Mouse (Mus musculus) urinary bladder, adult 18-20 months (tissue): ENCODE data around the gene Pik3r1.

Source experiments
- DNase-seq, 2 experiments: peaks; one replicate each; pipeline ENCODE4 v3.0.0; 2022; ENCODE audit warnings: low spot score in 2 of 2, mixed read lengths in 2 of 2

The Pik3r1 gene

GRCm38 (mm10) chr13:101738769-101739168 is 29.2 kb downstream of the Pik3r1 start:
- no peak for DNase-seq

GRCm38 (mm10) chr13:101736521-101737387 is 31.3 kb downstream of the Pik3r1 start:
- DNase-seq, result no peak

- DNase-seq, result no peak
These were observed 32.5 kb downstream of the Pik3r1 start for GRCm38 (mm10) chr13:101735364-101736120.

- no peak for DNase-seq
These were observed 33.8 kb downstream of the Pik3r1 start for GRCm38 (mm10) chr13:101734227-101734626.

- DNase-seq, result no peak
These were observed 35.3 kb downstream of the Pik3r1 start for GRCm38 (mm10) chr13:101732675-101733074.

- DNase-seq, result no peak
These were observed 36.2 kb downstream of the Pik3r1 start for GRCm38 (mm10) chr13:101731777-101732176.

- no peak for DNase-seq
These were observed 37.7 kb downstream of the Pik3r1 start for GRCm38 (mm10) chr13:101730351-101730750.

- DNase-seq, result no peak
These were observed 38.6 kb downstream of the Pik3r1 start for GRCm38 (mm10) chr13:101729248-101730055.

- DNase-seq, result no peak
These were observed 39.2 kb downstream of the Pik3r1 start for GRCm38 (mm10) chr13:101728816-101729215.

GRCm38 (mm10) chr13:101728300-101728699 is 39.7 kb downstream of the Pik3r1 start:
- DNase-seq, result no peak

- no peak for DNase-seq
These were observed 40.2 kb downstream of the Pik3r1 start for GRCm38 (mm10) chr13:101727837-101728236.

GRCm38 (mm10) chr13:101726922-101727321 is 41.1 kb downstream of the Pik3r1 start:
- DNase-seq, result no peak

- no peak for DNase-seq
These were observed 46.0 kb downstream of the Pik3r1 start for GRCm38 (mm10) chr13:101721901-101722595.

GRCm38 (mm10) chr13:101721154-101721553 is 46.9 kb downstream of the Pik3r1 start:
- no peak for DNase-seq

GRCm38 (mm10) chr13:101719312-101719870 is 48.6 kb downstream of the Pik3r1 start:
- peak; percentile 56 to 68 for DNase-seq

- DNase-seq, result no peak
These were observed 49.3 kb downstream of the Pik3r1 start for GRCm38 (mm10) chr13:101718744-101719143.

- DNase-seq, result no peak
These were observed 50.2 kb downstream of the Pik3r1 start for GRCm38 (mm10) chr13:101717836-101718235.

GRCm38 (mm10) chr13:101713429-101714088 is 54.5 kb downstream of the Pik3r1 start:
- DNase-seq, result no peak

- DNase-seq, result no peak
These were observed 55.1 kb downstream of the Pik3r1 start for GRCm38 (mm10) chr13:101712720-101713428.

- peak in 1 of 2 experiments; percentile 45 for DNase-seq
These were observed 55.9 kb downstream of the Pik3r1 start for GRCm38 (mm10) chr13:101712099-101712498.
